Mouse (Mus musculus) hindbrain, embryonic 16.5 days (tissue): ENCODE measurements around the gene Sppl2b. TPM values are rescaled to one million over a fixed set of nuclear protein-coding genes. Genes with fewer than 3 reads are reported as not detected.

Experiments
- ATAC-seq: fragments of 200-750 bp; cut with Nextera tagmentation; 2 replicates; pipeline ENCODE4 v1.8.0; 2017; ENCODE audit warnings: moderate TSS enrichment, moderate library complexity
- H3K27ac ChIP-seq: fragments of 300-500 bp; sonication (generic); 2 replicates; pipeline ENCODE4 v1.5.1; 2014; ENCODE audit warnings: low read depth, mild to moderate bottlenecking, control low read depth, low read length, moderate library complexity
- H3K27me3 ChIP-seq: fragments of 300-500 bp; sonication (generic); replicated peaks from 2 replicates; pipeline ENCODE4 v1.6.1; 2014; ENCODE audit warnings: low read length; ENCODE audit not compliant: control insufficient read depth, insufficient read depth
- H3K36me3 ChIP-seq: fragments of 300-500 bp; sonication (generic); 2 replicates; pipeline ENCODE4 v1.6.1; 2014; ENCODE audit warnings: mild to moderate bottlenecking, low read length, moderate library complexity, mixed read lengths; ENCODE audit not compliant: control insufficient read depth, insufficient read depth
- H3K4me1 ChIP-seq: fragments of 300-500 bp; sonication (generic); 2 replicates; pipeline ENCODE4 v1.6.1; 2014; ENCODE audit warnings: low read depth, low read length; ENCODE audit not compliant: control insufficient read depth, insufficient read depth
- H3K4me2 ChIP-seq: fragments of 300-500 bp; sonication (generic); 2 replicates; pipeline ENCODE4 v1.6.1; 2014; ENCODE audit warnings: mild to moderate bottlenecking, low read length, control low read depth, moderate library complexity
- H3K4me3 ChIP-seq: fragments of 300-500 bp; sonication (generic); 2 replicates; pipeline ENCODE4 v1.5.1; 2014; ENCODE audit warnings: mild to moderate bottlenecking, low read length, control low read depth, moderate library complexity
- H3K9ac ChIP-seq: fragments of 300-500 bp; sonication (generic); 2 replicates; pipeline ENCODE4 v1.6.1; 2014; ENCODE audit warnings: low read depth, mild to moderate bottlenecking, control low read depth, low read length, moderate library complexity
- H3K9me3 ChIP-seq: fragments of 300-500 bp; sonication (generic); 2 replicates; pipeline ENCODE4 v1.6.1; 2014; ENCODE audit warnings: mild to moderate bottlenecking, low read length, moderate library complexity; ENCODE audit not compliant: control insufficient read depth
- WGBS: fragments of 180-500 bp; shearing (Covaris S2); extraction: QIAGEN DNeasy Blood & Tissue Kit; methylation state at CpG from one replicate; pipeline ENCODE4 v1.1.7; 2014; 5-methylcytosine and 5-hydroxymethylcytosine counted together
- polyA plus RNA-seq: library from polyadenylated mRNA; unstranded; fragments of >200 nt; fragmentation: Nextera tagmentation; extraction: Ambion mirVana; gene quantifications from 2 replicates; pipeline ENCODE4 v1.2.1, GENCODE M21; 2015

Sppl2b gene
- 92.4 and 97.5 TPM in 2 replicates for polyA plus RNA-seq

DNA sequence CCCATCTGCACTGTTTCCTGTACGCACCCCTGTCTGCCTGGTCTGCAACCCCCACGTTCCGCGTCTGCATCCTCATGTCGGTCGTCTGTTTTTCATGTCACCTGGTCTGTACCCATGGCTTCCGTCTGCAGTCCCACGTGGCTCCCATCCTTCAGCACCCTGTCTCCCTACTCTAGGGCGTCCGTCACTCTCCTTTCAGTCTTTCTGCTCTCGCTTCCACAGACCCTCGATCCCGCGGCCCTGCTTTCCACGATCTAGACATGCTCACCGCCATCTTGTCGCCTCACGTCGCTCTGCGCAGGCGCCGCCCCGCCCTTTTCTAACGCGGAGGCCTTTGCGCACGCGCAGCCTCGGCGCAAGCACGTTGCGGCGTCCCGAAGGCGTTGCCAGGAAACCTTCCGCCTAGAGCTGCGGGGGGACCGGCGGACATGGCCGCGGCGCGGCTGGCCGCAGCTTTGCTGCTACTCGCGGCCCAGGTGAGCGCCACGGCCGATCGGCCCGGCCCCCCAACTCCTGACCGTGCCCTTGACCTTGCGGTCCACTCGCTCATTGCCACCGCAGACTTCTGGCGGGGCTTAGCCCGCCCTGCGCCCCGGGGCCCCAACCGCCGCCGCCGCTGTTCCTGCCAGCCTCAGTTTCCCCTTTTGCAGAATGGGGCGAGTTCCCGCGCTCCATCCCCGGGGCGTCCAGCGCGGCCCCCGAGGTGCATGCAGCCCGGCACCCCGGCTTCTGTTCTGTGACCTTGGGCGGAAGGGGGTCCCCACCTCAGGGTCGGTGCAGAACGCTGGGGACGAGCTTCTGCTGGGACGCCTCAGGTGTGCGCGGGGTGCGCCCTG, at the start of gene Sppl2b, which contains the start of gene Lsm7:
Gene Sppl2b (plus strand): TSS at position 363 of the 836 bp plus-strand sequence.
Gene Lsm7 (minus strand): TSS at position 297 of the 836 bp plus-strand sequence.
- peaks cover 37% of the 10 kb centered on the region for H3K4me1 ChIP-seq
- H3K4me2 ChIP-seq = peak within 1 kb of the TSS; percentile 98
- under 1% methylated on average over 73 of the region's 81 CpGs for WGBS
- H3K4me3 ChIP-seq = peak within 1 kb of the TSS; percentile 76
- no peaks in the 10 kb centered on the region for H3K9me3 ChIP-seq
- peak; percentile 87 for ATAC-seq
- H3K27me3 ChIP-seq = no peaks in the 10 kb centered on the region
- H3K27ac ChIP-seq = peak within 1 kb of the TSS; percentile 75
- peaks cover 21% of the 10 kb centered on the region for H3K36me3 ChIP-seq
- peak within 1 kb of the TSS; percentile 89 for H3K9ac ChIP-seq

DNA sequence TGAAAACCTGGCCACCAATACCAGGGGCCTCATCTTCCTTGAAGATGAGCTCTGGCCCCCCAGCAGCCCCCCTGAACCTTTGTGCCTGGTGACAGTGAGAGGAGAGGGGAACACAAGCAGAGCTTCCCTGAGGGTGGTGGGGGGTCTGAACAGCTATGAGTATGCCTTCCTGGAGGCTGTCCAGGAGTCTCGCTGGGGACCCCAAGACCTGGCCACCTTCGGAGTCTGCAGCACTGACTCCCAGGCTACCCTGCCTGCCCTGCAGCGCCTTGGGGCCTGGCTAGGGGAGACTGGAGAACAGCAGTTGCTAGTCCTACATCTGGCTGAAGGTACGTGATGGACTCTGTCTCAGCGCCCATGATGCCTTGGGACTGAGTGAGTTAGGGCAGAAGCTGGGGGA, 49.8 kb upstream of the Sppl2b start:
- no peak overlapping the region for H3K4me2 ChIP-seq
- no peaks in the 10 kb centered on the region for H3K9me3 ChIP-seq
- H3K36me3 ChIP-seq = peaks cover 39% of the 10 kb centered on the region
- peaks cover 17% of the 10 kb centered on the region for H3K27me3 ChIP-seq
- no peak overlapping the region for H3K9ac ChIP-seq
- H3K27ac ChIP-seq = no peak overlapping the region
- no peak for ATAC-seq
- H3K4me3 ChIP-seq = no peak overlapping the region
- peaks cover 24% of the 10 kb centered on the region for H3K4me1 ChIP-seq
- 82% methylated on average over 5 of the region's 5 CpGs for WGBS

DNA sequence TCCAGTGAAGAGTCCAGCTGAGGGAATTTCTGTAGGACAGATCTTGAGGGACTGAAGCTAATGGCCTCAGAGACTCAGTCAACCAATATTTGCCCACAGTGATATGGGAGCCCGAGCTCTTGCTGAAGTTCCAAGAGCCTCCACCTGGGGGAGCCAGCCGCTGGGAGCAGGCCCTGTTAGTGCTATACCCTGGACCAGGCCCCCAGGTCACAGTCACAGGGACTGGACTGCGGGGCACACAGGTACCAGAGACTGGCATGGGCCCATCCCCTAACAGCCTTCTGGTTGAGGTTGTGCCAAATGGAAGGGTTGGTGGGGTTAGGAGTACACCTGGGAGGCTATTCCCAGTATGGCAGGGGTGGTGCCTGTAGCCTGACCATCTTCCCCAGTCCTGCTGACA, 49.1 kb upstream of the Sppl2b start:
- no peak overlapping the region for H3K4me3 ChIP-seq
- peak overlapping the region; percentile 84; the same call in 1 of the 2 replicates for H3K9ac ChIP-seq
- peak; percentile 15; the same call in 1 of the 2 replicates for ATAC-seq
- peaks cover 39% of the 10 kb centered on the region for H3K36me3 ChIP-seq
- WGBS = 13% methylated on average over 3 of the region's 3 CpGs
- peaks cover 22% of the 10 kb centered on the region for H3K4me1 ChIP-seq
- peaks cover 19% of the 10 kb centered on the region for H3K27me3 ChIP-seq
- H3K27ac ChIP-seq = no peak overlapping the region
- H3K9me3 ChIP-seq = no peaks in the 10 kb centered on the region
- no peak overlapping the region; the same call in 1 of the 2 replicates for H3K4me2 ChIP-seq

DNA sequence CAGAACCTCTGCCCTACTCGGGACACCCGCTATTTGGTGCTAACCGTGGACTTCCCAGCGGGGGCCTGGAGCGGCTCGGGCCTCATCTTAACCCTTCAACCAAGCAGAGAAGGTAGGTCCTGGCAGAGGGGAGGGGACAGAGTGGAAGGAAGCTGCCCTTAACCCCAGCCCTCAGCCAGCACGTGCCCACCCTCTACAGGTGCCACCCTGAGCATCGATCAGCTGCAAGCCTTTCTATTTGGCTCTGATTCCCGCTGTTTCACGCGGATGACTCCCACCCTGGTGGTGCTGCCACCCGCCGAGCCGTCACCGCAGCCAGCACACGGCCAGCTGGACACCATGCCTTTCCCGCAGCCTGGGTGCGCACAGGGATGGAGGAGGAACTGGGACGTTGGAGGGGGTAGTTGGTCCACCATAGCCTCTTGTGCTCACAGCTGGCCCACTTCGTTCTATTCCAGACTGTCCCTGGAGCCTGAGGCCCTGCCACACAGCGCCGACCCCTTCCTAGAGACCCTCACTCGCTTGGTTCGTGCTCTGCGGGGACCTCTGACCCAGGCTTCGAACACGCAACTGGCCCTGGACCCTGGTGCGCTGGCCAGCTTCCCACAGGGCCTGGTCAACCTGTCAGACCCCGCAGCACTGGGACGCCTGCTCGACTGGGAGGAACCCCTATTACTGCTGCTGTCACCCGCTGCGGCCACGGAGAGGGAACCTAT, 48.6 kb upstream of the Sppl2b start:
- WGBS = 36% methylated on average over 33 of the region's 34 CpGs
- Histone ChIP-seq H3K4me1 (peaks cover 22% of the 10 kb centered on the region), H3K27me3 (peaks cover 19% of the 10 kb centered on the region), H3K9me3 (no peaks in the 10 kb centered on the region), H3K4me2 (peak overlapping the region; percentile 98), H3K9ac (peak overlapping the region; percentile 84), H3K27ac (peak overlapping the region; percentile 87), H3K36me3 (peaks cover 35% of the 10 kb centered on the region), H3K4me3 (peak overlapping the region; percentile 54)
- ATAC-seq = no peak

DNA sequence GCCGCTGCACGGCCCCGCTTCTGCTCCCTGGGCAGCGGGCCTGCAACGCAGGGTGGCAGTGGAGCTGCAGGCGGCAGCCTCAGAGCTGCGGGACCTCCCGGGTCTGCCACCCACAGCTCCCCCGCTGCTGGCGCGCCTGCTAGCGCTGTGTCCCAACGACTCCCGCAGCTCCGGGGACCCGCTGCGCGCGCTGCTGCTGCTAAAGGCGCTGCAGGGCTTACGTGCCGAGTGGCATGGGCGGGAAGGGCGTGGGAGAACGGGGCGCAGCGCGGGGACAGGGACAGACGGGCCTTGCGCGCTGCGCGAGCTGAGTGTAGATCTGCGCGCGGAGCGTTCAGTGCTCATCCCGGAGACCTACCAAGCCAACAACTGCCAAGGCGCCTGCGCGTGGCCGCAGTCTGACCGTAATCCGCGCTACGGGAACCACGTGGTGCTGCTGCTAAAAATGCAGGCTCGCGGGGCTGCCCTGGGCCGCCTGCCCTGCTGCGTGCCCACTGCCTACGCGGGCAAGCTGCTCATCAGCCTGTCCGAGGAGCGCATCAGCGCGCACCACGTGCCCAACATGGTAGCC, 47.9 kb upstream of the Sppl2b start:
- Histone ChIP-seq H3K9ac (peak overlapping the region; percentile 84), H3K9me3 (no peaks in the 10 kb centered on the region), H3K36me3 (peaks cover 30% of the 10 kb centered on the region), H3K27me3 (peaks cover 19% of the 10 kb centered on the region), H3K4me1 (peaks cover 22% of the 10 kb centered on the region), H3K27ac (peak overlapping the region; percentile 87), H3K4me3 (peak overlapping the region; percentile 54), H3K4me2 (peak overlapping the region; percentile 98)
- 1% methylated on average over 40 of the region's 58 CpGs for WGBS
- peak; percentile 87 for ATAC-seq

DNA sequence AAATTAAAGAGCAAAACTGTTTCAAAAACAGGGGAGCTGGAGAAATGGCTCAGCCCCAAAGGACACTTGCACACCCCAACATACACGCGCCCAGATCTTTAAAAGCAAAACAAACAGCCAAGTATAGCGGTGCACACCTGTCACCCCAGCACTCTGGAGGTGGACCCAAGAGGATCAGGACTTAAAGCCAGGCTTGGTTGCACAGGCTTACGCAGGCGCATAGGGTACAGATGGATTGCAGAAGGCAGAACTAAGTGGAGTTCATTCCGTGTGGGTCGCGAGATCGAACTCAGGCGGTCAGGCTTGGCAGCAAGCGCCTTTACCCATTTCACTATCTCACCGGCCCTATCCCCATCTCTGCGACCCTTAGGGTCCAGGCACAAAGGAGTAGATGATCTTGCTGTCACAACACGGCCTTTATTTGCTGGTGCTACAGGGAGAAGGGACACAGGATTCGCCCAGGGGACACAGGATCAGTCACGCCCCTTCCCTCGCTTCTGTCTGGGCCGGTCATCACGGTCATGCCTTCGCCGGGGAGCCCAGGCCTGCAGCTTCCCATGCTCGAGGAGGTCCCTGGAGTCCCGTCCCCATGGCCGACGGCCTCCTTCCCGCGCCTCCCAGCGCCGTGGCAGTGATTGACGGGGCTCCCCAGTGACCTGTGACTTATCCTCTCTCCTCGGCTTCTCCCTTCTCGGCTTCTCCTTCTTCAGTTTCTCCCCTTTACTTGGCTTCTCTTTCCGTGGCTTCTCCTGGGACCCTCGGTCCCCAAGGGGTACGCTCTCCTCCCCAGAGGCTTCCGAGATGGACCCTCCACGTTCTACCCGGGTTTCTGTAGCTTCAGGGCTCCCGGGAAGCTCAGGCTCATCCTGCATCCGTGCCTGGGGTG, 46.7 kb upstream of the Sppl2b start:
- H3K27me3 ChIP-seq = peaks cover 19% of the 10 kb centered on the region
- peaks cover 22% of the 10 kb centered on the region for H3K4me1 ChIP-seq
- H3K36me3 ChIP-seq = peaks cover 19% of the 10 kb centered on the region
- H3K9me3 ChIP-seq = no peaks in the 10 kb centered on the region
- WGBS = 15% methylated on average over 40 of the region's 40 CpGs
- ATAC-seq = no peak
- H3K4me2 ChIP-seq = peak overlapping the region; percentile 43
- H3K9ac ChIP-seq = peak overlapping the region; percentile 43
- H3K4me3 ChIP-seq = peak overlapping the region; percentile 17; the same call in 1 of the 2 replicates
- H3K27ac ChIP-seq = no peak overlapping the region

DNA sequence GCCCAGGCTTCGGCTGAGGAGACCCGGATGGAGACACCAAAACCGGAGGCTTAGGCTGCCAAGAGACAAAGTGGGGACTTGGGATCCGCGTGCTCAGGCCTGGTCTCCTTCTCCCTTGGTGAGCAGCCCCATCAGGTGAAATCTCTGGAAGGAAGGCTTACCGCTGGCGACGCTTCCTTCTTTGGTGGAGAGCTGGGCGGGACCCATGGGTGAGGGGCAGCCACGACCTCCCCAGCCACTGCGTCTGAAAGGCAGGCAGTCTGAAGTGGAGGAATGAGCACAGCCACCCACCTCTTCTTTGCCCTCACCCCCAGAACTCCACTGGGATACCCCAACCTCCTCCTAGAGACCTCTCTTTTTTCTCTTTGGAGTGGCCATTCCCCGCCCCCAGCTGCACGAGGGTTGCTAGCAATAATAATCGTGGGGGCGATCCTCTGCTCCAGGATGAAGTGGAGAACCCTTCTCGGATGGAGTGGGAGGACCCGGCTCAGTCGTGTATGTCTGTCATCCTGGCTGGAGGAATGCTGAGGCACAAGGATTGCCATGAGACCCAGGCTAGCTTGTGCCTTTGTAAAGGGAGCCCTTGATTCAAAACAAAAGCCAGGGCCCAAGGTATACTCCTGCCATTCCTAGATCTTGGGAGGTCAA, 46.0 kb upstream of the Sppl2b start:
- ATAC-seq = no peak
- Histone ChIP-seq H3K9me3 (no peaks in the 10 kb centered on the region), H3K36me3 (peaks cover 12% of the 10 kb centered on the region), H3K4me3 (peak overlapping the region; percentile 17; the same call in 1 of the 2 replicates), H3K4me1 (peaks cover 22% of the 10 kb centered on the region), H3K27me3 (peaks cover 19% of the 10 kb centered on the region), H3K4me2 (peak overlapping the region; percentile 43), H3K9ac (peak overlapping the region; percentile 43), H3K27ac (no peak overlapping the region)
- WGBS = 8% methylated on average over 16 of the region's 18 CpGs

DNA sequence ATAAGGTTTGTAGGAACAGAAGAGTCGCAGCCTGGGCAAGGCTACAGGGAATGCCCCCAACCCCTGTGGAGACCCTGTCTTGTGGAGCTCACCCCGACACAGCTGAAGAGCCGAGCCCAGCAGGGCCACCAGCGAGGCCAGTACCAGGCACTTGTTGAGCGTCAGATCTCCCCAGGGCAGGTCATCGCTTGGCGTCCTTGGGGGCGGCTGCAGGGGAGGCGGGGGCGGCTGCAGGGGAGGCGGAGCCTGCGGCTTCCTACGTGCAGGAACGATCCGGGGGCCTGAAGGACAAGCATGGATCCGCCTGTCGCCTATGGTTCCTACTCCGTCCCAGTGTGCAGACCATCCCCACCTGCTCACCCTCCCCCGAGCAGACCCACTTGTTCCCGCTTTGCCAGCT, 45.0 kb upstream of the Sppl2b start:
- no peaks in the 10 kb centered on the region for H3K9me3 ChIP-seq
- peaks cover 2% of the 10 kb centered on the region; the same call in 1 of the 2 replicates for H3K36me3 ChIP-seq
- H3K9ac ChIP-seq = 0 out of 2 replicates have a peak overlapping the region, but pooled peaks have one; percentile 27
- H3K27ac ChIP-seq = no peak overlapping the region
- ATAC-seq = no peak
- WGBS = 6% methylated on average over 20 of the region's 20 CpGs
- H3K4me1 ChIP-seq = peaks cover 22% of the 10 kb centered on the region
- peak overlapping the region; percentile 3; the same call in 1 of the 2 replicates for H3K4me3 ChIP-seq
- peak overlapping the region; percentile 21 for H3K4me2 ChIP-seq
- H3K27me3 ChIP-seq = peaks cover 18% of the 10 kb centered on the region
